Mouse (Mus musculus) spleen, adult 18-20 months (tissue): Measurements from ENCODE around the gene Vamp5.

ENCODE experiments used
- DNase-seq, 2 experiments: peaks; one replicate each; pipeline ENCODE4 v3.0.0; 2022; ENCODE audit warnings: mixed read lengths in 2 of 2

Gene Vamp5

GRCm38 (mm10) chr6:72364009-72364408, 16.3 kb downstream of the Vamp5 start:
- no peak for DNase-seq

DNA sequence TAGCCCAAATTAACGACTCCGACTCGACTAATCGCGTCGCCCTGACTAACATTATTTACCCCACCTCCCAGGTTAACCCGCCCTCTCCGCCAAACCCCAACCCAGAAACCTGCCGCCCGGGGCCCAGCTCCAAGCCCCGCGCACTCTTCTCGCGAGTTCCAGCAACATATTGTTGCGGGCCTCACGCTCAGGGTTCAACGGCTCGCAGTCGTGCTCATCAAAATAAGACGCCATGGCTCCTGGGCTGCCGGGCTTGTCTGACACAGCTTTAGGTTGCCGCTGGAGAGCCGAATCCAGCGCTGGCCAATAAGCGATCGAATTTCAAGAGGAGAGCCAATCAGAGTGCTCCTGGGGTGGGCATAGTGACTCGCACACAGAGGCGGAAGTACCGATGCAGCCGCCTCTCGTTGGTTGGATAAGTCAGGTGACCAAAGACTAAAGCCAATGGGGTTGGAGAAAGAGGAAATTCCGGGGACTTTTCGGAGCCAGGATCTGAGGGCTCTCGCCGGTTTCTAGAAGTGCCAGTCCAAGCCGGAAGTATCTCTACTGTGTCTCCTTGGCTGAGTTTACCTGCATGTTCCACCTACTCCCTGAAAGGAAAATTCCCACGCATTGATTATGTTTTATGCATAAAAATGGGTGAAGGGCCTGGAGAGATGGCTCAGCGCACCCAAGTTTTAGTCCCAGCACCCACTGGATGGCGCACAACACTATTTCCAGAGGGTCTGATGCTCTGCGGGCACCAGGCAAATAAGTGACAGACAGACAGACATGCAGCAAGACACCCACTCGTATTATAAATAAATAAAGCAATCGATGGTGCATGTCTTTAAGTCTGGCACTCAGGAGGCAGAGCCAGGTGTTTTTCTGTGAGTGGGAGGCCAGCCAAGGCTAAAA, 17.9 kb downstream of the Vamp5 start:
- peak; percentile 89 to 90 for DNase-seq

DNA sequence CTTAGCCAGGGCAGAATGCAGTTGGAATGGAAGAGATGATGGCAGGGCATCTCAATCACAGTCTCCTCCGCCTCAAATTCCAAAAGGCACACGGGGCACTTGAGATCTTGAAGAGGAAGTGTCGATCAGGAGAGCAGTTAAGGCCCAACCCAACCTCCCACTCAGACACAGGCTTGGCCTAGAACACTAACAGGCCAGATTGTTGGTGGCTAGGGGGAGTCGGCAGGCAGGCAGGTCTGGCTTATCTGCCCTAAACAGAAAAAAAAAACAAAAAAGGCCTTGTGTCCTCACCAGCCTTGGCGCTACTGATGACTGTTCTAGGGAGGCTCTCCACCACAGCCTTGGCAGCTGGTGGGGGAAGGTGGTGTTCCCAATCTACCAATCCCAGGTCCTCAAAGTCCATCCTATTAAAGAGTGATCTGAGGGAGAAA, 19.1 kb downstream of the Vamp5 start:
- DNase-seq: no peak

GRCm38 (mm10) chr6:72360599-72360935, 19.7 kb downstream of the Vamp5 start:
- no peak for DNase-seq

GRCm38 (mm10) chr6:72359891-72360598, 20.2 kb downstream of the Vamp5 start:
- DNase-seq: no peak

- DNase-seq: no peak
Measured at GRCm38 (mm10) chr6:72359343-72359742, 20.9 kb downstream of the Vamp5 start.

GRCm38 (mm10) chr6:72358086-72358764, 22.0 kb downstream of the Vamp5 start:
- DNase-seq: no peak

GRCm38 (mm10) chr6:72357164-72358079, 22.8 kb downstream of the Vamp5 start:
- no peak for DNase-seq

DNA sequence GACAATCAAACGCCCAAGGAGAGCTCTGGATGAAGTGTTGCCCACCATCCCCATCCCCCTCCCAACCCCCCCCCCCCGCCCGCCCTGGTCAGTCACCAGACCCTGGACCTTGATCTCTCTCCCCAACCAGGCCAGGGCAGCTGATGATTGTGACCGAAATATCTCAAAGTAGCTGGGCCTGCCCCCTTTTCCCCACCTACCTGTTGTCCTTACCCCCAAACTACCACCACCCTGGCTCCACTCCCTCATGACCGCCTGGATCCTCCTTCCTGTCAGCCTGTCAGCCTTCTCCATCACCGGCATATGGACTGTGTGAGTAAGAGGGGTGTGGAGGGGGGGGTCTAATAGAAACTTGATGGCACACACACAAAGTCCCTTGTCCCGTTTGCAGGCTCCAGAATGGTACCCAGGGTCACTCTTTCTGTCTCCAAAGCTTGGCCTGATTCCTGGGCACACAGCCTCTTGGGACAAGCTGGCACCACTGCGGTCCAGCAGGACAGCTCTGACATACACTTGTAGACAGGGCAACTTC, 24.2 kb downstream of the Vamp5 start:
- DNase-seq: no peak

GRCm38 (mm10) chr6:72355066-72355911, 25.0 kb downstream of the Vamp5 start, which contains the start of gene Tmem150a:
Tmem150a (plus strand) TSS chr6:72355447.
- peak; percentile 57 to 64 for DNase-seq

- DNase-seq: no peak
Measured at GRCm38 (mm10) chr6:72354025-72354424, 26.2 kb downstream of the Vamp5 start.

DNA sequence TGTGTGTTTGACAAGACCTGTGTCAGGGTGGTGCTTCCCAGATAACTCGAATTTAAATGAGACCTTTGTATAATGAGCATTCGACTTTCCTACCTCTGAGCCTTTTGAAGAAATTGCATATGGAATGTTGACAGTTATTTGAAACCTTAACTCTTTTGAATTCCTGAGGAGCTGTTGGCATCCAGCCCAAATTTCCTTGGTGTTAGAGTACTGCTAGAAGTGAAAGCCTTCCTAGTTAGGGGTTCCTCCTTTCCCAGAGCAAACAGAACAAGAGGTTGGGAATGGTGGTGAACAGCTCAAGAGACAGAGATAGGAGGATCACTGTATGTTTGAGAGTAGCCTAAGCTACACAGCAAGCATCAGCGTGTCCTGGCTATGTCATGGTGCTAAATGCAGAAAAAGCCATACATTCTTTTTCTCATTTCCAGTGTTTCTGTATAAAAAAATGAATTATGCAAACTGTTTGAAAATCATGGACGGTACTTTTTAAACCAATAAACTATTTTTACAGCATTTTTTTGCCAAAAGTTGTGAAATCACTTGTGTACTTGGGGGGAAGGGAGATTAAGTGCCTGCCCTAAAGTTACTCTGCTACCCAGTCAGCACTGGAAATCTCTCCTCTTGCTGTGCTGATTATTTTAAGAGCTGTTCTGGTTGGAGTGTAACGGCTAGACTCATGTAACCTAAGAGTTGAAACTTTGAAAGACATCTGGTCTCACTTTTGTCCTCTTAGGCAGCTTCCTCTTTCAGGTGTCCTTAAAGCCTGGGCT, 27.4 kb downstream of the Vamp5 start:
- DNase-seq: no peak

DNA sequence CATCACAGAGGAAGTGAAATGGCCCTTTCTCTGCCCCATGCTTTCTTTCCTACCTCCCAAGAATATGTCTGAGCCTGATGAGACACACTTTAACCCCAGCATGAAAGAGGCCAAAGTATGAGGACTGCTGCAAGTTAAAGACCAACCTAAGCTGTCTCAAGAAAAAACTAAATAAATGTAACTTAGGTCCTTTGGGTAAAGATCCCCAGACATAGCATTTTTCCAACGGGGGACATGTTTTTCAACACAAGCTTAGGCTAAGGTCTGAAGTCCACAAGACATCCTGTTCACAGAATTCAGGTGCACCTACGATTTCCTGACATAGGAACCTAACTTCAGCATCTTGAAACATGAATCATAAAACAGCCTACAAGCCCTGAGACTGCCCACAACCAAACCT, 30.1 kb downstream of the Vamp5 start:
- DNase-seq: no peak

DNA sequence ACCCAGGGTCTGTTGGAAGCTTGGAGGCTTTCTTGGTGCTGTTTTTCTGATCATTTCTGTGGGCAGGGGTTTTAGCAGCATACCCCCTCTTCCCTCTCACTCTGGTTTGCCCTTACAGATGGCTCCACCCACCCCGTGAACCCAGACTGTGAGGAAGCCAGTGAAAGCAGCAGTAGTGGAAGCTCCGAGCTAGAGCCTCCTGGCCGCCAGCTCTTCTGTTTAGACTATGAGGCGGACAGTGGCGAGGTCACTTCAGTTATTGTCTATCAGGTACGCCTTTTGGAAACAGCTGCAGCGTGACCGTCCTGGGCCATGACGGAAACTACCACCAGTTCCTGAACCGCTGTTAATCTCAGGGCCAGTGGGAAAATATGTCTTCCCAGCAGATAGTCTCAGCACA, 31.9 kb downstream of the Vamp5 start:
- DNase-seq: no peak

DNA sequence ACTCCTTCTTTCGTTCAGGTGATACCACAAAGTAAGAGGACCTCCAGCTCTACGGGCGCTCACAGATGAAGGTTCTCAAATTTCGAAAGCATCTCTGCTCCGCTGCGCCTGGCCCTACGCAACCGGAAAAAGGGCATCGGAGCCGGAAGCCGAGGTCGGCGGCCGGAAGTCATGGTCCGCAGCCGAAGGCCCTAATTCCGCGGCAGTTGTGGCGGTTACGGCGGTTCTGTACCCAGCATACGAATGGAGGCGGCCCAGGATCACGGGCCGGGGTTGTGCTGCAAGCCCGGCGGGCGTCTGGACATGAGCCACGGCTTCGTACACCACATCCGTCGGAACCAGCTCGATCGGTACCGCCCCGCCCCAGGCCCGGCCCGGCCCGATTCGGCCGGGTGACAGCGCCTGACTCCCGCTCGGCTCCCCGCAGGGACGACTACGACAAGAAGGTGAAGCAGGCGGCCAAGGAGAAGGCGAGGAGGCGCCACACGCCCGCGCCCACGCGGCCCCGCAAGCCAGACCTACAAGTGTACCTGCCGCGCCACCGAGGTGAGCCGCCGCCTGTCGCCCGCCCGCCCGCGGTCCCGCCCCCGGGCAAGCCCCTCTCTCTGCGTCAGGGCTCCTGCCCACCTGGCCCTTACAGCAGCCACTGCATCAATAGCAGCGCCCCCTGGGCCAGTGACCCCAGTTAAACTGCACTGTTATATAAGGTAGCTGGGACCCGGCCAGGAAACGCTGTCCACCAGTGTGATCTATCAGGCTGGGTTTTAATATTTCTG, 32.9 kb downstream of the Vamp5 start, which contains the start of gene 0610030E20Rik:
Gene 0610030E20Rik, plus strand, starts transcription at position 152 of the 776 bp plus-strand sequence.
- DNase-seq: peak; percentile 71 to 77

GRCm38 (mm10) chr6:72346261-72346660, 34.0 kb downstream of the Vamp5 start:
- no peak for DNase-seq

DNA sequence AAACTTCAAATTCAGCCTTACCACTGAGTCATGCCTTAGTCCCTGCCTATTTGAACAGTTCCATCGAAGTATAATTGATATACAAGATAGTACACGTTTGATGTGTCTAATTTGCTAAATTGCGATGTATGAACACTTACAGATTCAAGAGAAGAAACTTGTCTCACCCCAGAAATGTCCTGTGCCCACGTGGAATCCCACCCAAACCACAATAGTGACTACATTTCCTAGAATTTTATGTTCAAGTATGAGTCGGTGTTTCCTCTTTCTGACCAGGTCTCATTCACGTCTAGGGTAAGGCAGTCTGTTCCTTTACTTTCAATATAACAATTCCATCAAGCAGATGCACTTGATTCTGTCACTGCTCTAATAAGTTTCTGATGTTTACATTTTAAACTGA, 34.6 kb downstream of the Vamp5 start:
- no peak for DNase-seq

- DNase-seq: peak; percentile 82 to 87
Measured at GRCm38 (mm10) chr6:72345074-72345567, 35.1 kb downstream of the Vamp5 start, which contains the start of gene Usp39. Usp39 (minus strand) TSS chr6:72345184.
